Mouse (Mus musculus): ENCODE results near the gene Gm19965.

Gm19965 gene

GRCm38 (mm10) chr1:116802683-116803082 is at the start of gene Gm19965:
Gene Gm19965, plus strand, starts transcription at chr1:116802983.
- no peak for DNase-seq (ENCODE audit: low read depth in 2 of 2, low spot score in 2 of 2)

- no peak for DNase-seq (ENCODE audit: low read depth in 2 of 2, low spot score in 2 of 2)
Observed at GRCm38 (mm10) chr1:116782471-116782989, 20.3 kb upstream of the Gm19965 start.

Data from CD8-positive naive resting alpha-beta T cell, adult 2 months (primary cell).